Mouse (Mus musculus) cerebellum, adult 18-20 months (tissue): ENCODE measurements around the gene D630045J12Rik.

Source experiments
- DNase-seq, 2 experiments: peaks; one replicate each; pipeline ENCODE4 v3.0.0; 2021

The D630045J12Rik gene

DNA sequence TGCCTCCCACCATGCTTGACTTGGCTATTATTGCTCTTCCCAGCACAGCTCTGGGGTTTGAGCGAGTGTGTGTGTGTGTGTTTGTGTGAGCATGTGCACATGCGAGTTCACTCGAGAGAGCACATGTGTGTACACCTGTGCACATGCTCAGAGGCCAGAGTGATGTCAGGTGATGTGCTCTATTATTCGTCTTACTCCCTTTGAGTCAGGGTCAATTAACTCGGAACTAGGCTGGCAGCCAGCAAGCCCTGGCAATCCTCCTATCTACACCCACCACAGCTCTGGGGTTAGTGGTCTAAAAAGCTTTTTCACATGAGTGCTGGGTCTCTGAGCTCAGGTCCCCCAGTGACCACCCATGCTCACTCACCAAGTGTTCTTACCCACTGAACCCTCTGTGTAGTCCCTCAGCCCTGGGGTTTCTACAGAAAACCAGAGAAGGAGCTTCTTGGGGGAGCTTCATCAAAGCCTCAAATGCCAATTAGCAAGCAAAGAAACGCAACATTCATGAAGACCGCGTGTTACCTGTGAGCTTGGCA lies 11.4 kb downstream of the D630045J12Rik start:
- no peak for DNase-seq

- DNase-seq = no peak
Observed at GRCm38 (mm10) chr6:38241508-38241907, 12.3 kb downstream of the D630045J12Rik start.

DNA sequence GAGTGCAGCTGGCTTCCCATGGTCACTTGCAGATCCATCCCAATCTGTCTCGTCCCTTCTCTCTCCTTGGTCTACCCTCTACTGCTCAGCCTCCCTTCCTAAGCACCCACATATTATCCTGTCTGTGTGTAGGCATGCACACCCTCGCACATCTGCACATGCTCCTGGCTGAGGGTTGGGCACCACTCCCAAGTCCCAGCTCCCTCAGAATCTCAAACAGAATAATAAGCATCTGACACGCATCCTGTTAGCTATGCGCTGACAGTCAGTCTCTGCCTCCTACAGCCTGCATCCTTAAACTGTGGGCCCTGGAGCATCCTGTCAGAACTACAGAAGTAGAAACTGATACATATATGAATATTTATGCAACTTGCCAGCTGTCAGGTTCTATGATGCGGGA lies 13.2 kb downstream of the D630045J12Rik start:
- no peak for DNase-seq

DNA sequence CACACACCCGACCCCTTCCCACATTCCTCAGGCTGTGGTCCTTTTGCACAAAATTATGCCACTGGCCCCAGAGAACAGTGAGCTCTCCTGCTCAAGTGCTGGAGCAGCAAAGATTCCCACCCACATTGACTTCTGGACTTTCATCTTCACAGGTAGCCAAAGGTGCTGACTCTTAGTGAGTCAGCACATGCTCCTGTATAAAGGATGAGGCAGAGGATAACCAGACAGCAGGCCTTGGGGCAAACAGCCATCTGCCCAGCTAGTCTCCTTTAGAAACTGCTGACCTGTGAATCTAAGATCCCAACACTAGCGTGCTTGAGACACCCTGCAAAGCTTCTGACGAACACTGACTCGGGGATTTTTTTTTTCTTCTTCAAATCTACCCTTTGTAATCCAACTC lies 15.4 kb downstream of the D630045J12Rik start:
- peak in 1 of 2 experiments; percentile 51 for DNase-seq

- DNase-seq = no peak
Observed at GRCm38 (mm10) chr6:38235991-38236658, 17.7 kb downstream of the D630045J12Rik start.

- no peak for DNase-seq
Observed at GRCm38 (mm10) chr6:38233803-38234202, 20.0 kb downstream of the D630045J12Rik start.

DNA sequence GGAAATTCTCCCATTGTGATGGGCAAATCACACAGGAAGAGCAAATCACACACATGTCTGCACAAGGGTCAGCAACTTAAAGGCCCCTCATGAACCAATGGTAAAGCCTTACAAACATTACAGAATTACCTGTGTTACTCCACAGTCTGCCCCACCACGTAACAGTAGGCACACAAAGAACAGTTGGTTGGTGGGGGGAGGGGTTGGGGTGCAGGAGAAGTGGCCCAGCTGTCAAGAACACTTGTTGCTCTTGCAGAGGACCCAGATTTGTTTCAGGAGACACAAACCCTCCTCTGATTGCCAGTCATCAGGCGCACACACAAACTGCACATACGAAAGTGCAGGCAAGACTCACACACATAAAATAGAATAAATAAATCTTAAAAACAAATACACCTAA lies 20.9 kb downstream of the D630045J12Rik start:
- peak in 1 of 2 experiments; percentile 22 for DNase-seq

GRCm38 (mm10) chr6:38231994-38232393 lies 21.8 kb downstream of the D630045J12Rik start:
- peak in 1 of 2 experiments; percentile 30 for DNase-seq

GRCm38 (mm10) chr6:38224079-38224478 lies 29.7 kb downstream of the D630045J12Rik start:
- DNase-seq = no peak

DNA sequence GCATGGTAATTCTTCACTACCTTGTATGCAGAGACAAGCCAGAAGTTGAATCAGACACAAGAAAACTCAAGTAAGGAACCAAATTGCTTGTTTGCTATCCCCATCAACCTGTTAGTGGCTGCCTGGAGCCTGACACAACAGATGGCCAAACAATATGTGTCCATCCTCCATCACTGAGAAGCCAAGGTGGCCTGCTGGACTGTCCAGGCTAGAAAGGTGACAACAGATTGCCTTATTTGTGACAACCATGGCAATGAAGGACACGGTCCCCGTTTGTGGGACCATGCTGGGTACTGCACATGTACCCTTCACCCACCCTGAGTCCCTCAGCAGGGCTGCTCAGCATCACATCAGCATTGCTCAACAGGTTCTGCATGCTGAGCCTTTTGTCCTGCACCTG lies 34.5 kb downstream of the D630045J12Rik start:
- DNase-seq = peak; percentile 74 to 83

DNA sequence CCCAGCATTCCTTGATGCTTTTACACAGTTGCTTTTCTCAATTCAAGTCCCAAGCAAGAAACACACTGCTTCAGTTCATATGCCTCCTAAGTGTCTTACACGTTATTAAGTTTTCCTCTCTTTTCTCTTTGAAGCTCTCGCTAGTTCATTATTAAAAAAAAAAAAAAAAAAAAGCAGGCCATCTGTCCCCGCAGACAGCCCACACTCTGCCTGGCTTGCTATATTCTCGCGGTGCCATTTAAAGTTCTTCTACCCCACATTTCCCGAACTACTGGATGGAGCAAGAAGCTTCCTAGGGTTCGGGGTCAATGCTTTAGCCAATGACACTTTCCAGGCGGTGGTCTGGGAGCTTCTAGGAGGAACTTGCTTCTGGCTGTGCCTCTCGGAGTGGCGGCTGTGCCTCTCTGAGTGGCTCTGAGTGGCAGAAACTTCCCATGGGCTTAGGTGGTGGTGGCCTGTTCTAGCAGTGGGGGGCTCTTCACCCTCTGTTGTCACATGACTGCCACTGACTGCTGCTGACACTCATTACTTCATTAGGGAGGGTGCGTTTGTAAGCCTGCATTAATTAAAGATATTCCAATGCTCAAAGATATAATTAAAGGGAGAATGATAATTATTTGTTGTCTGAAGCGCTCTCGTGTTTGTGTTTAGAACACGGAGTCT lies 38.2 kb downstream of the D630045J12Rik start:
- DNase-seq = no peak

- no peak for DNase-seq
Observed at GRCm38 (mm10) chr6:38207621-38208020, 46.2 kb downstream of the D630045J12Rik start.

GRCm38 (mm10) chr6:38206941-38207531 lies 46.8 kb downstream of the D630045J12Rik start:
- DNase-seq = peak; percentile 35 to 49

GRCm38 (mm10) chr6:38205375-38205774 lies 48.4 kb downstream of the D630045J12Rik start:
- no peak for DNase-seq

GRCm38 (mm10) chr6:38203820-38204219 lies 50.0 kb downstream of the D630045J12Rik start:
- no peak for DNase-seq

DNA sequence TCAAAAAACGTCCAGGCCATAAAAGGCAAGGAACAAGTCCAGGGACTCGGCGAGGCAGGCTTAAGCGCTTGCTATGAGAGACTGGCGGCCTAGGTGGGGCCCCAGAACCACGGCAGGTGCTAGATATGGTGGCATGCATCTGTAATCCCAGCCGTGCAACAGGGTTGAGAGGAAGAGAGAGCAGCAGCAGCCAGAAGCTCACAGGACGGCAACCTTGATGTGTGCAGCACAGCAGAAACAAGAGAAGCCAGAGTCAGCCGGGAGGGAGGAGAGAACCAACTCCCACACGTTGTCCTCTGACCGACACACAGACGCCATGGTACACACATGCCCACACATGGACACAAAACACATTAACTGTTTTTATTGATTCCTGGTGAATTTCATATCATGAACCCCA lies 51.0 kb downstream of the D630045J12Rik start:
- no peak for DNase-seq

DNA sequence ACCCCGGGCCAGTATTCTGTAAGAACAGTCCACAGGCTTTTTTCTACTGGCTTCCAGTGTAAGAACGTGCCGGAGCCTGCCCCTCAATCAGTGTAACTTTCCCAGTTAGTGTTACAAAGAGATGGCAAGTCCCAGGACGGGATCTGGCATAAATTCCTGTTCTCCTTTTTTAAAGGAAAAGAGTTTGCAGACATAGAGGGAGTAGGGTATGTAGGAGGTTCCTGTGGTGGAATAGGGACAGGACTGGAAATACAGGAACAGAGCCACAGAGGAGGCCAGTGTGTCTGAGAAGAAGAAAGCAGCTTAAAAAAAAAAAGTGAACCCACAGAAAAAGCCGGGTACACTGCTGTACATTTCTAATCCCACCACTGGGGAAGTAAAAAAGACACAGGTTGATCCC lies 52.3 kb downstream of the D630045J12Rik start:
- no peak for DNase-seq

DNA sequence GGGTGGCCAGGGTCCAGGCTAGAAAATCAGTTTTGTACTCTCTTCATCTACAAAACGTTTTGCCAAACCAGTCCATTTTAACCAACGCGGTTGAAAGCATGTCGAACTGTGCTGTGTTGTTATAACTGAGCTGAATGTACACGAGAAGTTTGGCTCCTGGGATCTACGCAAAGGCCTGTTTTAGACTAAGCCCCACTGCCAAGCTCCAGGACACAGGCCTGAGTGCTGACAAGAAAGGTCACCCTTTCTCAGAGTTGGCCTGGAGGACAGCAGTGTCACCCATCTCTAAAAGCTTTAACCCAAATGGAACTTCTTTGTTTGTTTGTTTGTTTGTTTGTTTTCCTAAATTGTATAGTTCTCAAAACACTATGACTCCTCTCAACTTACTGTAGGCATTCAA lies 54.2 kb downstream of the D630045J12Rik start:
- DNase-seq = no peak

DNA sequence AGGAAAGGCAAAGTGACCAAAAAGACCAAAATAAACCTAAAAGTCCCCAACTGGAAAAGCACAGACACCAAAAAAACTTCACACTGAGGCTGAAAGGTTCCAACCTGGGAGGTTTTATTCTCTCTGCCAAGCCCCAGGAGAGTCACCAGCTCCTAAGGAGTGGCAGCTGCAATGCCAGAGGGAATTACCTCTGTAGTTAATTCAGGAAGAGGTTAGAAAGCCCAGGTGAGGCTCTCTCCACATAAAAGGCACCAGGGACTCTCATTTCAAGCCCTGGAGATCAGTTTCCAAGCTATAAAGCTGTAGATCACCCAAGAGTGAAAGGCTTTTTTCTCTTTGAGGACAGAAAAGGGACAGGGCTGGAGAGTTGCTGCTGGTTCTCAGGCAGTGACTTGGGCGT lies 55.1 kb downstream of the D630045J12Rik start:
- DNase-seq = no peak

DNA sequence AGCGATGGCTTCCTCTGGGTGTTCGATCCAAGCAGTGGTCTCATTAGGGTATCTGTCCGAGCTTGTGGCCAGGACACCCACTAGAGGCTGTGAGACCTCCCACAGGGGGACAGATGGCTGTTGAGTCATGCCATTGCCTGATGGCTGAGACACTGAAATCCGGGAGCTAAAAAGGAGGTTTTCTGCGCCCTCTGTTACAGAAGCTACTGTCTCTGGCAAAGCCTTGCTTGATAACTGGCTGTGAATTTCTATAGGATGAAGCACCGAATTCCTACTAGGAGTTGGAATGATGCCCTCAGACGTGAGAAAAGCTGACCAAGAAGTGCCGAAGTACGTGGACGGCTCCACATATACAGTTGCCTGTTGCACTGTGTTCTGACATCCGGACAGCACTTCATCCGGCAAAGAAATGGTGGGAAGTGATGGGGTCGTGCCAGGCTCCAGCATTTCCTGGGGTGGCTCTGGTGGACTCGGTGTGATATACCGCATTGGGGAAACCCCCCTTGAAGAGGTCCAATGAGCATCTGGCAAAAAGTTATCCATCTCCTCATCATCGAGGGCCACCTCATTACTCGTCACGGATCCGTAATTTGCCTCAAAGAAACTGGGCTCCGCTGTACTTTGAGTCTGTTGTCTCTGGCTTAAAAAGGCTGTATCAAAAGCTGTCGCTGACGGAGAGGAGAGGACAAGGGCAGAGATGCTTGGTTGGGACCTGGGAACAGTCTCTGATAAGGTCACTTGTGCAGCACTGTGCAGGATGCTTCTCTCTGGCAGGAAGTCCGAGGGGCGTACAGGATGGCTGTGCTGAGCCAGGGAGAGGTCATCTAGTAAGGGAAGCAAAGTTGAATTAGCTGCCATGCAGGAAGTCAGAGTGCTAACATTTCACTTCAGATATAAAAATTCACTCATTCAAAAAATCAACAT lies 57.3 kb downstream of the D630045J12Rik start:
- peak; percentile 85 to 90 for DNase-seq

DNA sequence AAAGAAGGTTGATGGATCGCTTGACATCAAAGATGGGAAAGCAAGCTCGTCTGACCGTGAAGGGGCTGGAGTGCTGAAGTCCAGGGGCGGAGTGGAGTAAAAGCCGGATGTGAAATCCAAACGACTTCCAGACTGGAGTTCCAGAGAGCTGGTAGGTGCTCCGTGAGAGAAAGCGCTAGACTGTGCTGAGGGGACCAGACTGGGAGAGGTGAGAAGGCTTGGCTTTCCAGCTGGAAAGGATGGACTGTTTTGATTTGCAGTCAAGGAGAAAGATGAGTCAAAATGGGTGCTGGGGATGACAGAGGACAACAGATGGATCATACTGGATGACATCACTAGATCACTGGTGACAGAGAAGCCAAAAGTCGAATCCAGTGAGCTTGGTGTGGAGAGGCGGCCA lies 58.5 kb downstream of the D630045J12Rik start:
- DNase-seq = no peak

- DNase-seq = no peak
Observed at GRCm38 (mm10) chr6:38194046-38194445, 59.8 kb downstream of the D630045J12Rik start.

DNA sequence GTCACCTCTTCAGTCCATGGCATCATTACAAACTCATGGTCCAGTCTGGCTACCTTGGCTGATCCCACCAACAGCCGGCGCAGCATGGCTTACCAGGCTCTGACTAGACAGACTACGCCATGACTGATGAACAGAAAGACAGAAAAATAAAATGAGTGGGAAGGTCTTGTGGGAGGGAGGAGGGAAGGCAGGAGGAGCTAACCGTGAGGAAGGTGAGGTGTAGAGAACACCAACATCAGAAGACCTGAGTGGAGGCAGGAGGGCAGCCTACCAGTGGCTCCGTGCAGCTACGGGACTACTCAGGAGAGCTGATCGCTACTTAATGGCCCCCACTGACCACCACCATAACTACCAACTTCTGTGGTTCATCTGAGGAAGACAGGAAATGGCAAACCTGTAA lies 60.9 kb downstream of the D630045J12Rik start:
- DNase-seq = no peak
